Mouse (Mus musculus) cerebellum, adult 9-10 months (tissue): ENCODE results near the gene Coq8b.

Source experiments
- DNase-seq: peaks from one replicate; pipeline ENCODE4 v3.0.0; 2022

Coq8b gene

GRCm38 (mm10) chr7:27274916-27275315 is 42.1 kb downstream of the Coq8b start:
- DNase-seq = no peak

GRCm38 (mm10) chr7:27276021-27276420 is 43.2 kb downstream of the Coq8b start:
- DNase-seq = no peak

DNA sequence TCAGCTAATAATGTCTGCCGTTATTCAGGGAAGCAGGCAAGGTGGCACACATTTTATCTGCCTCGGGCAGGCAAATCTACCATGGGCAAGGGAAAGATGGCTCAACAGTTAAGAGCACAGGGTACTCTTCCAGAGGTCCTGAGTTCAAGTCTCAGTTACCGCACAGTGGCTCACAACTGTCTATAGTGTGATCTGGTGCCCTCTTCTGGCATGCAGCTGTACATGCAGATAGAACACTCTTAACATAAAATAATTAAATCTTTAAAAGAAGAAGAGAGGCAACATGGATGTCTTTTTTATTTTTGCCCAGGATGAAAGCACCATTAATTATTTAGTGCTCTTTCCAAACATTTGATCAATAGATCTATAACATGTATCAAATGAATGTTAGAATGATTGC is 44.4 kb downstream of the Coq8b start:
- DNase-seq = no peak

GRCm38 (mm10) chr7:27281717-27282116 is 48.9 kb downstream of the Coq8b start:
- DNase-seq = no peak

- DNase-seq = no peak
Measured at GRCm38 (mm10) chr7:27282225-27282624, 49.4 kb downstream of the Coq8b start.

DNA sequence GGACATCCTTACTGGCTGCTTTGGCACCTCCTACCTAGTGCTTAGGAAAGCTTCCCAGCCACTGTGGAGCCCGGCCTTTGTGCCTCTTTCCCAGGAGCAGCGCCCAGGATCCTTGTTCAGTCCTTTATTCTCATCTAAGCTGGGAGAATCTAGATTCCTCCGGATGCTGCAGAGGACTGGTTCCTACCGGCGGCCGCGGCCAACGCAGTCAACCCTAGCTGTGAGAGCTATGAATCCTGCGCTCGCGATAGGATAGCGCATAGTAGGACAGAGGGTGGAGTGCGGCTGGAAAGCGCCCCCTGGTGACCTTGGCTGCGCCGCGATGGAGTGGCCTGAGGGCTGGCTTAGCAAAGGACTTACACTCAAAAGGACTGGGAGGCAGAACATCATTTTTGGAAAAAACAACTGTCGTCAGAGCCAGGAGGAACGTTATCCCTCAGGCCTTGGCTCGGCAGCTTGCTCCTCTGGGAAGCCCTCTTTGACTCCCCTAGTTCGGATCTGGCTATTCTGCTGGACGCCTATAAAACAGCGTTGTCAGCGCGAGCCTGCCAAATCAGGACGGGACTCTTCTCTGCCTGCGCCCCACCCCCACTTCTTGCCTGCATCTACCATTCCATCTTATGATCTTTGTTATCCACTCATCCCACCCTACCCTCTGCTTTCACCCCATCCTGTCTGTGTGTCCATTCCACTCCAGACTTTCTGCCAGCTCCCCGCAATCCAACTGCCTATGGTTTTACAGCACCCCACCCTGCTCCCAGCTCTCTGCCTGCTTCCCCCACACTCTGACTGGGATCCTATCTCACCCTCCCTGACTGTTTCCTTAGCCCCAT is 52.3 kb downstream of the Coq8b start:
- DNase-seq = no peak

GRCm38 (mm10) chr7:27285698-27286066 is 52.9 kb downstream of the Coq8b start:
- DNase-seq = peak; percentile 59

DNA sequence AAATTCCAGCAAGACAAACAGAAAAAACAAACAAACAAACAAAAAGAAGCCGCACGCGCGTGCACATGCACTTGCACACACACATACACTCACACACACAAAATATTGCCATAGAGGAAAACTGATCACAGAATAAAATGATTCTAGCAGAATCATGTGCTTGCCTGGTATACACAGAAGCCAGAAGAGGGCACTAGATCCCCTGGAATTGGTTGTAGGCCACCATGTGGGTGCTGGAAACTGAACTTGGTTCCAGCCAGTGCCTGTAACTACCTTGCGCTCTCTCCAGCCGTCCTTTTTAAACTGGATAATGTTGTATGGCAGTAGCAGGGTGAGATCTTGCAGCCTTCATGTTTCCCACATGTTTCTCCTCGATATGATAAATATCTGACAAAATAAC is 55.9 kb downstream of the Coq8b start:
- DNase-seq = no peak

GRCm38 (mm10) chr7:27290555-27290954 is 57.7 kb downstream of the Coq8b start:
- DNase-seq = no peak

DNA sequence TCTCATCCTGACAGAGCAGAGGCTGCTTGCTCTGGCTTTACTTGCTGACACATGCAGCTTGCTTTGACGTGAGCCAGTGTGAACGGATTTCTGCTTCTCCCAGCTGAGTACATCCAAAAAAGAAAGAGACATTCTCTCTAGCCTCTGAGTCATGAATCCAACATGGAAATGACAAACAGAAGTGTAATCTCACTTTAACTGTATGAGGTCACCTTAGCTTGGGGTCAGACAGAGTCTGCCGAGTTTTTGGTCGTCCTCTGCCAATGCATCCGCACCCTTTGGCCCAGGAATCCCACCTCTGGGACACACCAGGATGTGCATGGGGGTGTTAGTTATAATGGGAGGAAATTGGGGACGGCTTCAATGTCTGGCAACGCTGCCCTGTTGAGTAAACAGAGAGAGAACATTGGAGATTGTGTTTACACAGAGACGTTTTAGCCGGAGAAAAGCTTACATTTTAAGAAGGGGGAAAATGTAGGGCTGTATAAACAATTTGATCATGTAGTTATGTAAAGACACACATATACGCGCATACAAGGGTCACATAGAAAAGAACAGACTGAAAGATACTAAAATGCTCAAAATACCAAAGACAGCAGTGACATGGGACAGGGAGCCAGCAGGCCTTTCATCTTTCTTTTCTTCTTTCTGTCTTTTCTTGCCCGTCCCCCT is 59.1 kb downstream of the Coq8b start:
- no peak for DNase-seq

DNA sequence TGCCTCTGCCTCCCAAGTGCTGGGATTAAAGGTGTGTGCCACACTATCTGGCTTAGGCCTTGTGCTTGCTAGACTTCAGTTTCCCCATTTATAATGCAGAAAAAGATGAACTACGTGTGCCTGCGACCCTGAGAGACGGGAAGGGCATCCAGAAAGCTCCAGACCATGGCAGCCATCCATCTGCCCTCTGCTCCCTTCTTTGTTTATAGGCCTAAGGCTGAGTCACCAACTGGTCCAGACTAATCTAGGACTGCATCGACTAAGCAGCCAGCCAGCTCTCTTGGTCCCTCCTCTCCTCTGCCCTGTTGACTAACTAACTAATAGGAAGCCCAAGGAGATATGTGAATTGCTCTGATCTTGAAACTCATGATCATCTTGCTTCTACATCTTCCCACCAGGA is 63.1 kb downstream of the Coq8b start:
- DNase-seq = no peak

- no peak for DNase-seq
Measured at GRCm38 (mm10) chr7:27296518-27296917, 63.7 kb downstream of the Coq8b start.

DNA sequence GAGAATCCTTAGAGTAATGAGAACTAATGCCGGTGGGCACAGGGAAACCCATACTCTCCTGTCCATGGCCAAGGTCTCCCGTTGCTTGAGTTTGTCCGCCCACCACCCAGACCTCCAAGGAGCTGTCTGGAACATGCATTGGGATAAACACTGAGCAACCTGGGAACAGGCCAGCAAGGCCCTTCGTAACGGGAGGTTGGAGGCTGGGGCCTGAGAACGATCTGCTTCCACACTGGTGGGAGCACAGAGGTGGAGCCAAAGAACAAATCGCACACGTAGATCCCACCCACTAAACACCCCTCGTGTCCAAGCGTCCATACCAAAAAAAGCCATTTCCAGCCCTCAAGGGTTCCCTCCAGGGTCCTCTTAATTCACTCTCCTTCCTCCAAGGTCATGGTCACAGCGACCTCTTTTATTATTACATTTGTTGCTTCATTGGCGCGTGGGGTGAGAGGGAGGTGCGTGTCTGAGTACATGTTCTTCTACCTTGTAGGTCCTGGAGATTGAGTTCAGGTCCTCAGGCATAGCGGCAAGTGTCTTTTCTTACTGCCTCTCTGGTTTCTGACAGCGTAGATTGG is 65.3 kb downstream of the Coq8b start:
- no peak for DNase-seq

DNA sequence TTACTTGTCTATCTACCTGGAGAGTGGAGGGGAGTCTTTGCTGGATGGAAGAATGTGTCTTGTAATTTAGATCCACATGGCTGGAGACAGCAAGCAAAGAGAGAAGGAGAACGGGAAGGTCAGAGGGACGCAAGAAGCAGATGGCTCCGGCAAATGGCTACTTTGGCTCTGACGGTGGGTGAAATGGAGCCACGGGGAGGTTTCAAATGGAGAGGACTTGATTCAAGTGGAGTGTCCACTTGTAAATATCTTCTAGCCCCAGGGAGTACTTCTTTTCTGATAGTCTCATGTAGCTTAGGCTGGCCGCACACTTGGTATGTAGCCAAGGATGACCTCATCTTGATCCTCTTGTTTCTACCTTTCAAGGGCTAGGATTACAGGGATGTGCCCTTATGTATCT is 66.0 kb downstream of the Coq8b start:
- DNase-seq = peak; percentile 69

DNA sequence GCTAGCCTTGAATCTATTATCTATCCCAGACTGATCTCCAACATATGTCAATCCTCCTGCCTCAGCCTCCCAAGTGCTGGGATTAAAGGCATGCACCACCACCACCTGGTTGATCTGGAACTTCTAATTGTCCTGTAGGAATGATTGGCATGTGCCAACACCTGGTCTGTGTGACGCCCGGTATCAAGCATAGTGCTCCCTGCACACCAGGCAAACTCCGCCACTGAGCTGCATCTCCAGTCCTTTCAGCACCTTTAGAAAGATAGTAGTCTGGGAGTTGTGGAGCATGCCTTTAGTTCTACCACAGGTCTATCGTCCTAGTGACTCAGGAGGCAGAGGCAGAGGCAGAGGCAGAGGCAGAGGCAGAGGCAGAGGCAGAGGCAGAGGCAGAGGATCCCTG is 67.5 kb downstream of the Coq8b start:
- no peak for DNase-seq

DNA sequence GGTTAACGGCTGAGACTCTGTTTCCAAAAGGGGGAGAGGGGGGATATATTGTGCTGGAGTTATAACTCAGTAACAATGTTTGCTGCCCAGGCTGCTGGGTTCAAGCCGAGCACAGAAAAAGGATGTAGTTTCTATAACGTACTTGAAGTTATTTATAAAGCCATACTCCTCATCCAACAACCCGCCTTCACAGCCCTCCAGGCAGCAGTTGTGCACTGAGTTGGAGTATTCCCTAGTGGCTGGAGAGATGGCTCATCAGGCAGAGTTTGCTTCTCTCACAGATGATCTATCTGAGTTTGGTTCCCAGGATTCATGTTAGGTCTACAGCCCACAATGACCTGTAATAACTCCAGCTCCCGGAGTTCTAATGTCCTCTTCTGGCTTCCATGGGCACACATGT is 68.0 kb downstream of the Coq8b start:
- DNase-seq = no peak

GRCm38 (mm10) chr7:27302172-27302571 is 69.3 kb downstream of the Coq8b start:
- peak; percentile 78 for DNase-seq

GRCm38 (mm10) chr7:27305091-27305730 is 72.4 kb downstream of the Coq8b start:
- DNase-seq = no peak

- no peak for DNase-seq
Measured at GRCm38 (mm10) chr7:27306161-27307160, 73.6 kb downstream of the Coq8b start.

DNA sequence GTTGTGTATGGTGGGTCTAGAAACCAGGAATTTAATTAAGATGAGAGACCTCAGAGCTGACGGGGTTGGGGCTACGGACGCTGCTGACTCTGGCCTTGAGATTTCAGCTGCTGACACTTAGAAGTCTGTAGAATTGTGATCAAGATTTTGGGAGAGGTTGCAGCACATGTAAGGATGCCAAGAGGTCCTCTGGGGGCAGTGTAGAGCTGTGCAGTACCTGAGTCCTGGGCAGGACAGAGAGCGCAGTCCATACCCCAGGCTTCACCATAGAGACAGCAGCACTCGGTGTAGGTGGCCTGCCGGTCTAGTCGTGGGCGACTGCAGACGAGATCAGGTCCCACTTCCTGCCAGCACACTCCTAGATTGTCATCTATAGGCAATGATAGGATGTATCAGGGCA is 74.7 kb downstream of the Coq8b start:
- DNase-seq = no peak
